In genomic region chr19:5122492-5122891, GRCm38 (mm10) we compare ENCODE assay signal across 24 mouse cellular contexts. TPM values are rescaled to one million over a fixed set of nuclear protein-coding genes. Genes with fewer than 3 reads are reported as not detected.
"Had no signal": no experiment of that assay in that cellular context is flagged by ENCODE, and none has a peak within 500 bp of the region (broad histone marks: within the 10 kb centered on the region; RNA-seq: fewer than 3 reads in every experiment).

No protein-coding gene starts in this region.

- H3K4me2 ChIP-seq: hindbrain, embryonic 12.5 days; hindbrain, embryonic 14.5 days; intestine, embryonic 15.5 days; limb, embryonic 12.5 days had no signal

- DNase-seq: gastrocnemius, postnatal 10 days; gastrocnemius, postnatal 25 days; heart, adult 18-20 months; heart, postnatal 10 days; heart, postnatal 4 days; kidney, adult 18-20 months; kidney, adult 8-10 months; kidney, postnatal 10 days; kidney, postnatal 25 days; kidney, postnatal 4 days had no signal

- H3K27ac ChIP-seq: gastrocnemius, adult 2 months; heart, embryonic 10.5 days; hindbrain, embryonic 10.5 days; hindbrain, embryonic 12.5 days; hindbrain, embryonic 14.5 days; intestine, embryonic 15.5 days; layer of hippocampus, adult 2 months; left cerebral cortex, adult 2 months; limb, embryonic 10.5 days; limb, embryonic 12.5 days had no signal

- H3K27me3 ChIP-seq: intestine, embryonic 15.5 days; limb, embryonic 12.5 days had no signal

- H3K9me3 ChIP-seq: heart, embryonic 10.5 days; hindbrain, embryonic 10.5 days; hindbrain, embryonic 12.5 days; intestine, embryonic 15.5 days; limb, embryonic 10.5 days; limb, embryonic 12.5 days had no signal

- H3K9ac ChIP-seq: hindbrain, embryonic 12.5 days; hindbrain, embryonic 14.5 days; intestine, embryonic 15.5 days; limb, embryonic 12.5 days had no signal

- H3K4me3 ChIP-seq: gastrocnemius, adult 2 months; heart, embryonic 10.5 days; hindbrain, embryonic 10.5 days; hindbrain, embryonic 12.5 days; intestine, embryonic 15.5 days; layer of hippocampus, adult 2 months; left cerebral cortex, adult 2 months; limb, embryonic 10.5 days; limb, embryonic 12.5 days had no signal

- ATAC-seq: forebrain, embryonic 16.5 days; hindbrain, embryonic 16.5 days; inflammation-experienced regulatory T-cells, adult 6 months; intestine, embryonic 15.5 days; intestine, postnatal 0 days had no signal

- H3K36me3 ChIP-seq: heart, embryonic 10.5 days; hindbrain, embryonic 10.5 days; hindbrain, embryonic 12.5 days; intestine, embryonic 15.5 days; limb, embryonic 12.5 days had no signal

RNA-seq across cellular contexts. Expression of gene Tmem151a, which starts 37.2 kb away (rescaled TPM):
- polyA plus RNA-seq: inflammation-experienced regulatory T-cells, adult 6 months had no signal
